8 mouse cellular contexts compared by ENCODE assay signal in genomic region chr8:84699861-84700322, GRCm38 (mm10). TPM values are rescaled to one million over a fixed set of nuclear protein-coding genes. Genes with fewer than 3 reads are reported as not detected.
DNase-seq lines count a peak whose midpoint lies in the region; ATAC-seq and TF ChIP-seq lines count a peak whose summit lies in the region.

No protein-coding gene starts in this region.

- H3K4me2 ChIP-seq in forebrain, postnatal 0 days (ENCODE audit: low read depth): no peak overlapping the region
- H3K4me2 ChIP-seq in hindbrain, embryonic 12.5 days (replicated peaks): no peak overlapping the region
- H3K4me2 ChIP-seq in stomach, postnatal 0 days (replicated peaks; ENCODE audit: low read depth): no peak overlapping the region

- 0 out of 2 replicates have a peak, but pooled peaks cover 4% of the 10 kb centered on the region for H3K27me3 ChIP-seq in forebrain, postnatal 0 days (ENCODE audit: insufficient read depth, low read length)
- H3K27me3 ChIP-seq in hindbrain, embryonic 12.5 days: peaks cover 49% of the 10 kb centered on the region
- H3K27me3 ChIP-seq in stomach, postnatal 0 days (ENCODE audit: control insufficient read depth, insufficient read depth, low read length): no peaks in the 10 kb centered on the region

- peak; percentile 62 for TF ChIP-seq EP300 in stomach, postnatal 0 days (optimal IDR thresholded peaks at IDR 0.05)

- TF ChIP-seq CTCF in forebrain, postnatal 0 days (IDR thresholded peaks at IDR 0.05; ENCODE audit: low read depth): peak; percentile 80
- peak; percentile 80 for TF ChIP-seq CTCF in stomach, postnatal 0 days (IDR thresholded peaks at IDR 0.05; ENCODE audit: low read depth)

- intact Hi-C loops in left cerebral cortex, postnatal 14 days (cut with DNase I): loop anchor here (2.0 kb wide), 1 partner anchor 113 kb away; no protein-coding TSS in a partner anchor

- no peak overlapping the region for H3K4me3 ChIP-seq in forebrain, postnatal 0 days (ENCODE audit: low read depth, low read length)
- no peak overlapping the region for H3K4me3 ChIP-seq in hindbrain, embryonic 12.5 days
- H3K4me3 ChIP-seq in stomach, postnatal 0 days (ENCODE audit: low read depth, low read length): no peak overlapping the region

- peak; percentile 61 for DNase-seq in cerebellum, adult 9-10 months
- DNase-seq in cerebellum, adult 11-12 months: no peak
- DNase-seq in brain, adult 2 months (ENCODE audit: low read depth, low spot score): peak; percentile 84
- DNase-seq in forebrain, postnatal 0 days: peak; percentile 74
- peak; percentile 71 to 89 for DNase-seq in left cerebral cortex, postnatal 14 days (ENCODE audit: low spot score in 2 of 2)
- peak; percentile 79 for DNase-seq in stomach, postnatal 0 days (ENCODE audit: low spot score)

- 51% methylated on average over 7 of the region's 7 CpGs for whole genome bisulfite sequencing in forebrain, postnatal 0 days
- WGBS in hindbrain, embryonic 12.5 days: 55% methylated on average over 7 of the region's 7 CpGs
- WGBS in stomach, postnatal 0 days: 50% methylated on average over 7 of the region's 7 CpGs

- H3K9me3 ChIP-seq in forebrain, postnatal 0 days (ENCODE audit: low read length): no peaks in the 10 kb centered on the region
- no peaks in the 10 kb centered on the region for H3K9me3 ChIP-seq in hindbrain, embryonic 12.5 days (replicated peaks)
- no peaks in the 10 kb centered on the region for H3K9me3 ChIP-seq in stomach, postnatal 0 days (ENCODE audit: control insufficient read depth, low read length)

- ATAC-seq in forebrain, postnatal 0 days: peak; percentile 59
- ATAC-seq in hindbrain, embryonic 12.5 days (ENCODE audit: low FRiP score): no peak
- peak; percentile 34 for ATAC-seq in megakaryocyte progenitor cell, adult 5-6 weeks (replicated peaks; ENCODE audit: poor library complexity)
- ATAC-seq in stomach, postnatal 0 days (ENCODE audit: low FRiP score, low TSS enrichment): peak; percentile 14; the same call in 1 of the 2 replicates

- H3K27ac ChIP-seq in forebrain, postnatal 0 days (ENCODE audit: low read depth, low read length): peak overlapping the region; percentile 16; the same call in 1 of the 2 replicates
- 0 out of 2 replicates have a peak overlapping the region, but pooled peaks have one; percentile 2 for H3K27ac ChIP-seq in hindbrain, embryonic 12.5 days
- H3K27ac ChIP-seq in stomach, postnatal 0 days (replicated peaks): peak overlapping the region; percentile 79

- peaks cover 34% of the 10 kb centered on the region for H3K36me3 ChIP-seq in forebrain, postnatal 0 days (ENCODE audit: insufficient read depth)
- peaks cover 44% of the 10 kb centered on the region for H3K36me3 ChIP-seq in hindbrain, embryonic 12.5 days
- peaks cover 5% of the 10 kb centered on the region; the same call in 1 of the 2 replicates for H3K36me3 ChIP-seq in stomach, postnatal 0 days (ENCODE audit: control insufficient read depth, insufficient read depth, low read length)

- H3K4me1 ChIP-seq in forebrain, postnatal 0 days (ENCODE audit: insufficient read depth): 0 out of 2 replicates have a peak, but pooled peaks cover under 1% of the 10 kb centered on the region
- peaks cover 19% of the 10 kb centered on the region; the same call in 1 of the 2 replicates for H3K4me1 ChIP-seq in hindbrain, embryonic 12.5 days
- peaks cover 1% of the 10 kb centered on the region; the same call in 1 of the 2 replicates for H3K4me1 ChIP-seq in stomach, postnatal 0 days (replicated peaks; ENCODE audit: control insufficient read depth, insufficient read depth)

- H3K9ac ChIP-seq in forebrain, postnatal 0 days: no peak overlapping the region
- no peak overlapping the region for H3K9ac ChIP-seq in hindbrain, embryonic 12.5 days
- H3K9ac ChIP-seq in stomach, postnatal 0 days (ENCODE audit: low read length): no peak overlapping the region

RNA-seq across cellular contexts. Expression of gene Lyl1, which starts 1.4 kb away (rescaled TPM):
- total RNA-seq in forebrain, postnatal 0 days (2014; rRNA removed): 2.2 and 2.7 TPM in 2 replicates
- polyA plus RNA-seq in forebrain, postnatal 0 days (2015; fragmentation: Nextera tagmentation; extraction: Ambion mirVana): 2.4 and 2.5 TPM in 2 replicates
- polyA plus RNA-seq in hindbrain, embryonic 12.5 days (2016; fragmentation: Nextera tagmentation; extraction: Ambion mirVana): 4.6 and 4.9 TPM in 2 replicates
- total RNA-seq in left cerebral cortex, postnatal 14 days (2021): 1 to 10 TPM; 2.7 to 4.3 TPM
- total RNA-seq in megakaryocyte progenitor cell, adult 5-6 weeks (2015): 56.3 and 72.0 TPM in 2 replicates
- total RNA-seq in megakaryocyte progenitor cell, adult 5-6 weeks (2017): 58.0 and 65.6 TPM in 2 replicates
- polyA plus RNA-seq in stomach, postnatal 0 days (2015; fragmentation: Nextera tagmentation; extraction: Ambion mirVana): 4.0 and 4.3 TPM in 2 replicates

RNA-seq across cellular contexts. Expression of gene Nacc1, which starts 12.2 kb away (rescaled TPM):
- 65.9 and 78.2 TPM in 2 replicates for total RNA-seq in forebrain, postnatal 0 days (2014; rRNA removed)
- 14.6 and 14.7 TPM in 2 replicates for polyA plus RNA-seq in forebrain, postnatal 0 days (2015; fragmentation: Nextera tagmentation; extraction: Ambion mirVana)
- 20.9 and 21.3 TPM in 2 replicates for polyA plus RNA-seq in hindbrain, embryonic 12.5 days (2016; fragmentation: Nextera tagmentation; extraction: Ambion mirVana)
- 10 to 100 TPM; 90.2 to 91.9 TPM for total RNA-seq in left cerebral cortex, postnatal 14 days (2021)
- total RNA-seq in megakaryocyte progenitor cell, adult 5-6 weeks (2015): 71.6 and 77.1 TPM in 2 replicates
- 50.9 and 53.5 TPM in 2 replicates for total RNA-seq in megakaryocyte progenitor cell, adult 5-6 weeks (2017)
- 6.8 and 8.3 TPM in 2 replicates for polyA plus RNA-seq in stomach, postnatal 0 days (2015; fragmentation: Nextera tagmentation; extraction: Ambion mirVana)

RNA-seq across cellular contexts. Expression of gene Trmt1, which starts 13.8 kb away (rescaled TPM):
- total RNA-seq in forebrain, postnatal 0 days (2014; rRNA removed): 89.5 and 94.8 TPM in 2 replicates
- 59.8 and 67.5 TPM in 2 replicates for polyA plus RNA-seq in forebrain, postnatal 0 days (2015; fragmentation: Nextera tagmentation; extraction: Ambion mirVana)
- polyA plus RNA-seq in hindbrain, embryonic 12.5 days (2016; fragmentation: Nextera tagmentation; extraction: Ambion mirVana): 51.2 and 55.9 TPM in 2 replicates
- total RNA-seq in left cerebral cortex, postnatal 14 days (2021): 10 to 100 TPM; 89.3 to 96.7 TPM
- 56.0 and 64.4 TPM in 2 replicates for total RNA-seq in megakaryocyte progenitor cell, adult 5-6 weeks (2015)
- total RNA-seq in megakaryocyte progenitor cell, adult 5-6 weeks (2017): 82.2 and 84.4 TPM in 2 replicates
- 45.1 and 49.9 TPM in 2 replicates for polyA plus RNA-seq in stomach, postnatal 0 days (2015; fragmentation: Nextera tagmentation; extraction: Ambion mirVana)

RNA-seq across cellular contexts. Expression of gene G430095P16Rik, which starts 22.9 kb away (rescaled TPM):
- not detected in 2 replicates for total RNA-seq in forebrain, postnatal 0 days (2014; rRNA removed)
- polyA plus RNA-seq in forebrain, postnatal 0 days (2015; fragmentation: Nextera tagmentation; extraction: Ambion mirVana): 0.56 and 1.0 TPM in 2 replicates
- 3.0 and 3.6 TPM in 2 replicates for polyA plus RNA-seq in hindbrain, embryonic 12.5 days (2016; fragmentation: Nextera tagmentation; extraction: Ambion mirVana)
- not detected for total RNA-seq in left cerebral cortex, postnatal 14 days (2021)
- 12.2 and 15.2 TPM in 2 replicates for total RNA-seq in megakaryocyte progenitor cell, adult 5-6 weeks (2015)
- total RNA-seq in megakaryocyte progenitor cell, adult 5-6 weeks (2017): 3.7 and 8.5 TPM in 2 replicates
- 1.7 and 2.0 TPM in 2 replicates for polyA plus RNA-seq in stomach, postnatal 0 days (2015; fragmentation: Nextera tagmentation; extraction: Ambion mirVana)

RNA-seq across cellular contexts. Expression of gene Ier2, which starts 37.2 kb away (rescaled TPM):
- 4.8 and 8.5 TPM in 2 replicates for total RNA-seq in forebrain, postnatal 0 days (2014; rRNA removed)
- polyA plus RNA-seq in forebrain, postnatal 0 days (2015; fragmentation: Nextera tagmentation; extraction: Ambion mirVana): 19.3 and 22.7 TPM in 2 replicates
- polyA plus RNA-seq in hindbrain, embryonic 12.5 days (2016; fragmentation: Nextera tagmentation; extraction: Ambion mirVana): 62.5 and 64.8 TPM in 2 replicates
- total RNA-seq in left cerebral cortex, postnatal 14 days (2021): 10 to 100 TPM; 12.6 to 14.8 TPM
- 43.5 and 61.9 TPM in 2 replicates for total RNA-seq in megakaryocyte progenitor cell, adult 5-6 weeks (2015)
- total RNA-seq in megakaryocyte progenitor cell, adult 5-6 weeks (2017): 34.4 and 49.8 TPM in 2 replicates
- polyA plus RNA-seq in stomach, postnatal 0 days (2015; fragmentation: Nextera tagmentation; extraction: Ambion mirVana): 82.8 and 86.6 TPM in 2 replicates

Comparison
In these comparisons a context has a peak if more than half of its experiments do, and no peak if none do; other contexts are left out.
1. H3K27ac ChIP-seq: peak in every context shown above with its lines; median percentile 79 in stomach, postnatal 0 days; 16 in forebrain, postnatal 0 days; 2 in hindbrain, embryonic 12.5 days.
2. RNA of gene Lyl1, which starts 1.4 kb away (total RNA-seq): 56.3 to 72.0 TPM in megakaryocyte progenitor cell, adult 5-6 weeks; 2.7 to 4.3 TPM in left cerebral cortex, postnatal 14 days and 2.2 to 2.7 TPM in forebrain, postnatal 0 days; every median in the first group is over 10 times any median in the second.